Mouse (Mus musculus) ovary, postnatal 10 days (tissue): ENCODE results near the gene Fam78a.

Source experiments
- DNase-seq: peaks from one replicate; pipeline ENCODE4 v3.0.0; 2022; ENCODE audit warnings: low spot score

The Fam78a gene

GRCm38 (mm10) chr2:32066005-32066404 is 18.7 kb downstream of the Fam78a start:
- DNase-seq = no peak

- DNase-seq = no peak
These were observed 19.3 kb downstream of the Fam78a start for GRCm38 (mm10) chr2:32065371-32065791.

GRCm38 (mm10) chr2:32064913-32065312 is 19.7 kb downstream of the Fam78a start:
- DNase-seq = no peak

- DNase-seq = no peak
These were observed 21.1 kb downstream of the Fam78a start for GRCm38 (mm10) chr2:32063451-32064151.

- DNase-seq = no peak
These were observed 21.8 kb downstream of the Fam78a start for GRCm38 (mm10) chr2:32062626-32063410.

GRCm38 (mm10) chr2:32061722-32062505 is 22.7 kb downstream of the Fam78a start:
- DNase-seq = no peak

- DNase-seq = no peak
These were observed 23.5 kb downstream of the Fam78a start for GRCm38 (mm10) chr2:32061189-32061588.

GRCm38 (mm10) chr2:32060228-32060805 is 24.3 kb downstream of the Fam78a start:
- no peak for DNase-seq

- DNase-seq = no peak
These were observed 25.0 kb downstream of the Fam78a start for GRCm38 (mm10) chr2:32059613-32060012.

GRCm38 (mm10) chr2:32058716-32059115 is 25.9 kb downstream of the Fam78a start:
- no peak for DNase-seq

GRCm38 (mm10) chr2:32058241-32058640 is 26.4 kb downstream of the Fam78a start:
- DNase-seq = no peak

GRCm38 (mm10) chr2:32057794-32058193 is 26.9 kb downstream of the Fam78a start:
- no peak for DNase-seq

- DNase-seq = no peak
These were observed 27.3 kb downstream of the Fam78a start for GRCm38 (mm10) chr2:32057360-32057759.

- no peak for DNase-seq
These were observed 28.1 kb downstream of the Fam78a start for GRCm38 (mm10) chr2:32056524-32056923.

- no peak for DNase-seq
These were observed 29.2 kb downstream of the Fam78a start for GRCm38 (mm10) chr2:32055357-32055965.

GRCm38 (mm10) chr2:32052418-32052817 is 32.2 kb downstream of the Fam78a start:
- DNase-seq = no peak

- no peak for DNase-seq
These were observed 32.9 kb downstream of the Fam78a start for GRCm38 (mm10) chr2:32051791-32052190.

GRCm38 (mm10) chr2:32047323-32047722 is 37.3 kb downstream of the Fam78a start:
- DNase-seq = no peak

- no peak for DNase-seq
These were observed 38.6 kb downstream of the Fam78a start for GRCm38 (mm10) chr2:32046009-32046408.

- no peak for DNase-seq
These were observed 39.3 kb downstream of the Fam78a start for GRCm38 (mm10) chr2:32045375-32045774.

GRCm38 (mm10) chr2:32043836-32044235 is 40.8 kb downstream of the Fam78a start:
- no peak for DNase-seq

- DNase-seq = no peak
These were observed 43.6 kb downstream of the Fam78a start for GRCm38 (mm10) chr2:32041087-32041486.
